Mouse (Mus musculus): ENCODE data around the gene Pfn2. TPM values are rescaled to one million over a fixed set of nuclear protein-coding genes. Genes with fewer than 3 reads are reported as not detected.
A peak's percentile ranks its signal among the peaks of the same experiment; 100 is the strongest.
"Not testable (repeated sequence)": the region's sequence is repeated elsewhere in the genome, so short reads cannot be mapped to it uniquely, and the experiment has no call there.

Pfn2 gene
- 61.0 and 67.4 TPM in 2 replicates for polyA plus RNA-seq (2016; fragmentation: Nextera tagmentation; extraction: Ambion mirVana)

- H3K9me3 ChIP-seq: no peaks in the 10 kb centered on the region
- no peaks in the 10 kb centered on the region for H3K27me3 ChIP-seq (ENCODE audit: insufficient read depth, poor library complexity, severe bottlenecking)
- peak; percentile 89 for DNase-seq (ENCODE audit: low spot score)
- H3K4me3 ChIP-seq: peak within 1 kb of the TSS; percentile 96
- WGBS: 1% methylated on average over 52 of the region's 52 CpGs
- peak within 1 kb of the TSS; percentile 95 for H3K27ac ChIP-seq
- peaks cover 13% of the 10 kb centered on the region for H3K4me1 ChIP-seq
- peaks cover 8% of the 10 kb centered on the region for H3K36me3 ChIP-seq
Observed at GRCm38 (mm10) chr3:57847760-57848185, at the start of gene Pfn2. Gene Pfn2 (minus strand): TSS chr3:57848079.

DNA sequence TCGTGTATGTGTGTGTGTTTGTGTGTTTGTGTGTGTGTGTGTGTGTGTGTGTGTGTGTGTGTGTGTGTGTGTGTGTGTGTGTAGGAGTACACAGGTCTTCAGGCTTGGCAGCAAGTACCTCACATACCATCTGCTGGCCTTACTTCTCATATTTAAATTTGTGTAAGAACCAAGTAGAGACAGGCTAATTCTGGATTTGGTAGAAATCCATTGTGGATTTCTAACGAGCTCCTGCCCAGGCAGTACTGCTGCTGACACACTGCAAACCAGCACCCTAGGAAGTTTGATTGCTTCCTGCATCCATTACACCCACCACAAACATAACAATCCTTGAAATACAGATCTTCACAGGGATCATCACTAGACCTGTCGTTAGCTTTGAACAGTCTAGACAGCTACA lies 35.1 kb upstream of the Pfn2 start:
- H3K9me3 ChIP-seq: no peaks in the 10 kb centered on the region
- no peaks in the 10 kb centered on the region for H3K4me1 ChIP-seq
- DNase-seq (ENCODE audit: low spot score): no peak
- WGBS: 72% methylated on average over 3 of the region's 3 CpGs
- H3K27ac ChIP-seq: no peak overlapping the region
- H3K4me3 ChIP-seq: no peak overlapping the region
- H3K27me3 ChIP-seq (ENCODE audit: insufficient read depth, poor library complexity, severe bottlenecking): no peaks in the 10 kb centered on the region
- no peaks in the 10 kb centered on the region for H3K36me3 ChIP-seq

- H3K9me3 ChIP-seq: no peaks in the 10 kb centered on the region
- H3K4me1 ChIP-seq: peaks cover 13% of the 10 kb centered on the region
- 2% methylated on average over 85 of the region's 104 CpGs for WGBS
- H3K27me3 ChIP-seq (ENCODE audit: insufficient read depth, poor library complexity, severe bottlenecking): no peaks in the 10 kb centered on the region
- peak overlapping the region; percentile 96 for H3K4me3 ChIP-seq
- peak; percentile 88 for DNase-seq (ENCODE audit: low spot score)
- H3K27ac ChIP-seq: peak overlapping the region; percentile 95
- peaks cover 15% of the 10 kb centered on the region for H3K36me3 ChIP-seq
Observed at GRCm38 (mm10) chr3:57846912-57847759, 743 bp downstream of the Pfn2 start.

DNA sequence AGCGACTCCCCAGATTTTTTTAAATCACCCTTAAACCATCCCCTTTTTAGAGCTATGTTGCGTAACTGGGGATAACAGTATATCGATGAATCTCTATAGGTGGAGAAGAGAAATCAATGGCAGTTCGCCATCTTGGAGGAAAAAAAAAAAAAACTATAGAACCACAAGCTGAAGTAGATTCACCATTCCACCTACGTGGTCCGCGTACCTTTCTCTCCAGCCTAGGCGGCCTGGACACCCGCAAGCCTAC lies 1.3 kb downstream of the Pfn2 start:
- peak overlapping the region; percentile 95 for H3K27ac ChIP-seq
- no peaks in the 10 kb centered on the region for H3K27me3 ChIP-seq (ENCODE audit: insufficient read depth, poor library complexity, severe bottlenecking)
- under 1% methylated on average over 9 of the region's 9 CpGs for WGBS
- peaks cover 13% of the 10 kb centered on the region for H3K4me1 ChIP-seq
- no peaks in the 10 kb centered on the region for H3K9me3 ChIP-seq
- H3K4me3 ChIP-seq: peak overlapping the region; percentile 96
- DNase-seq (ENCODE audit: low spot score): no peak
- H3K36me3 ChIP-seq: peaks cover 15% of the 10 kb centered on the region

DNA sequence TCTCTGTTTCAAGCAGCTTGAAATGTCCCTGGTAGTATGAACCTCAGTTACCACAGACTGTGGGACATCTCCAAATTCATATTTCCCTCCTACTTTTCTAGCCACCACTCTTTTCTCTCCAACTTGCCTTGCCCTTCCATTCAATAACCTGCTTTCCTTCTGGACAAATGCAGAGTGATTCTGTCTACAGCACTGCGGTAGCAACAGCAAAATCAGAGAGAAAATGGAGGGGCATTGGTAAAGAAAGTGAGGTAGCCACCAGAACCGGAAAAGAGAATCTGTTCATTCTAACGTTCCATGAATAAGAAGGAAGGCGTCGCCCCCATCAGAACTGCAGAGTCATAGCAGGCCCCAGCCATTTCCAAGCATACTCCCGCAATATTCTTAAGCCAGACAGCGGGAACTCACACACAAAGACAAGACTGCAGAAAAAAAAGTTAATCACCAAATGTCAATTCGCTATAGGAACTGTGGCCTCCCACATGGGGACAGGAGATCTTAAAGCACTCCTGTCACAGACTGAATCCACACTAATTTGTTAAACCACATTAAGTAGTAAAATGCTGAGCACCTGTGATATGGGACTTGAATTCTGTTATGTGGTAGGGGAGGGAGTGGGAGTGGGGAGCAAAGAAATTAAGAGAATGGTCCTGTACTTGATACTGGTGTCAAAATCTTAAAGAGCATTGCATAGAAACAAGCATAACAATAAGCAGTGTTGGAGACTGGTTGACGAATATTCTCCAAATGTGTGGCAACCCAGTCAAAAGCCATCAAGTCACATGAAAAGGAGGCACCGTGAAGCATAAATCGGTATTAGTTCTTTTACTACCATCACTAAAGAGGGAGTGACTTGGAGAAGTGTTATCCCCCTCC lies 1.9 kb downstream of the Pfn2 start:
- peak overlapping the region; percentile 96 for H3K4me3 ChIP-seq
- peaks cover 13% of the 10 kb centered on the region for H3K4me1 ChIP-seq
- no peak for DNase-seq (ENCODE audit: low spot score)
- H3K27me3 ChIP-seq (ENCODE audit: insufficient read depth, poor library complexity, severe bottlenecking): no peaks in the 10 kb centered on the region
- peaks cover 18% of the 10 kb centered on the region for H3K36me3 ChIP-seq
- H3K9me3 ChIP-seq: no peaks in the 10 kb centered on the region
- H3K27ac ChIP-seq: 0 out of 2 replicates have a peak overlapping the region, but pooled peaks have one; percentile 95
- WGBS: 26% methylated on average over 11 of the region's 11 CpGs

DNA sequence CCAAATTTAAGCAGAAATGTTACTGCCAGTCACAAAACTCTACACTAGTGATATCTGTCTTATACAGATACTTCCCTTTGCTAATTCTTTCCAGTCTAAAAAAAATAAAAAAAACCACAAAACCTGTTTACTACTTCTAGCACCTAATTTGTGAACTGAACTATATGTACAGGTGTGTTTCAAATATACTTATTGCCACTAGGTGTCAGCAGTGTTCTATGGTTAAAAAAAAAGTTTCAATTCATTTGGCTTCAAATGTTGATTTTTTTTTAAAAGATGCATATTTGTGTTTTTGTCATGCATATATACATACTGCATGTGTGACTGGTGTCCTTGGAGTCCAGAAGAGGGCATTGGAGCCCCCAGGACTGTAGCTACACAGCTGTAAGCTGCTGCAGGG lies 4.1 kb downstream of the Pfn2 start:
- peaks cover 13% of the 10 kb centered on the region for H3K4me1 ChIP-seq
- peaks cover 24% of the 10 kb centered on the region for H3K36me3 ChIP-seq
- no peaks in the 10 kb centered on the region for H3K27me3 ChIP-seq (ENCODE audit: insufficient read depth, poor library complexity, severe bottlenecking)
- H3K9me3 ChIP-seq: no peaks in the 10 kb centered on the region; the same call in 1 of the 2 replicates
- no peak for DNase-seq (ENCODE audit: low spot score)
- no peak overlapping the region for H3K4me3 ChIP-seq
- no peak overlapping the region for H3K27ac ChIP-seq

GRCm38 (mm10) chr3:57836911-57837310 lies 11.0 kb downstream of the Pfn2 start:
- H3K4me3 ChIP-seq: no peak overlapping the region
- 90% methylated on average over 4 of the region's 4 CpGs for WGBS
- no peak overlapping the region for H3K27ac ChIP-seq
- H3K4me1 ChIP-seq: no peaks in the 10 kb centered on the region
- DNase-seq (ENCODE audit: low spot score): no peak
- peaks cover 11% of the 10 kb centered on the region for H3K36me3 ChIP-seq
- no peaks in the 10 kb centered on the region for H3K27me3 ChIP-seq (ENCODE audit: insufficient read depth, poor library complexity, severe bottlenecking)
- no peaks in the 10 kb centered on the region; the same call in 1 of the 2 replicates for H3K9me3 ChIP-seq

- Histone ChIP-seq H3K4me3 (no peak overlapping the region), H3K9me3 (no peaks in the 10 kb centered on the region), H3K27ac (no peak overlapping the region), H3K36me3 (peaks cover 10% of the 10 kb centered on the region; the same call in 1 of the 2 replicates), H3K4me1 (no peaks in the 10 kb centered on the region), H3K27me3 (ENCODE audit: insufficient read depth, poor library complexity, severe bottlenecking) (no peaks in the 10 kb centered on the region)
- 90% methylated on average over 11 of the region's 11 CpGs for WGBS
- DNase-seq (ENCODE audit: low spot score): no peak
Observed at GRCm38 (mm10) chr3:57833585-57833984, 14.3 kb downstream of the Pfn2 start.

DNA sequence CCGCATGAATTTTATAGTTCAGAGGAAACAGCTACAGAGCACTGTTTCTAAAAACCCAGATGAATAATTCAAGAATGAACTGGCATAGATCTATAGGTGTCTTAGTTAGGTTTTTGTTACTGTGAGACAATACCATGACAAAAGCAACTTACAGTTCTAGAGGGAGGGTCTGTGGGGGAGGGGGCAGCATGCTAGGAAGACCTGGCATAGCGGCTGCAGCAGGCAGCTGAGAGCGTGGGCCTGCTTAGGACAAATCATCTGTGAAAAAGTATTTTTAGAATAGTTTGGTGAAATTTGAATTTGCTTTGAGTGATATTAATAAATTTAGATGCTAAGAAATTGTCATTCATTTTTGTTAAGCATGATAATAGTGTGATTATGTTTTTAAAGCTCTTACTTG lies 22.0 kb downstream of the Pfn2 start:
- no peaks in the 10 kb centered on the region for H3K27me3 ChIP-seq (ENCODE audit: insufficient read depth, poor library complexity, severe bottlenecking)
- H3K4me3 ChIP-seq: no peak overlapping the region
- 94% methylated on average over 3 of the region's 3 CpGs for WGBS
- no peaks in the 10 kb centered on the region for H3K9me3 ChIP-seq
- no peak for DNase-seq (ENCODE audit: low spot score)
- H3K27ac ChIP-seq: no peak overlapping the region
- H3K36me3 ChIP-seq: peaks cover 11% of the 10 kb centered on the region
- no peaks in the 10 kb centered on the region for H3K4me1 ChIP-seq

GRCm38 (mm10) chr3:57815447-57815846 lies 32.4 kb downstream of the Pfn2 start:
- Histone ChIP-seq H3K27ac (no peak overlapping the region), H3K9me3 (no peaks in the 10 kb centered on the region), H3K4me1 (no peaks in the 10 kb centered on the region), H3K27me3 (ENCODE audit: insufficient read depth, poor library complexity, severe bottlenecking) (no peaks in the 10 kb centered on the region), H3K4me3 (no peak overlapping the region), H3K36me3 (no peaks in the 10 kb centered on the region)
- no peak for DNase-seq (ENCODE audit: low spot score)
- 80% methylated on average over 6 of the region's 6 CpGs for WGBS

- 60% methylated on average over 6 of the region's 6 CpGs for WGBS
- H3K27ac ChIP-seq; DNase-seq (ENCODE audit: low spot score): not testable (repeated sequence)
Observed at GRCm38 (mm10) chr3:57795071-57795470, 52.8 kb downstream of the Pfn2 start.

More at GRCm38 (mm10) chr3:57795071-57795470, 52.8 kb downstream of the Pfn2 start:
- not testable (repeated sequence) for H3K4me1 ChIP-seq; H3K9me3 ChIP-seq; H3K36me3 ChIP-seq; H3K27me3 ChIP-seq (ENCODE audit: insufficient read depth, poor library complexity, severe bottlenecking); H3K4me3 ChIP-seq
